Mouse (Mus musculus): ENCODE data around the gene Golm1. TPM values are rescaled to one million over a fixed set of nuclear protein-coding genes. Genes with fewer than 3 reads are reported as not detected.

Gene Golm1
- polyA plus RNA-seq, 1 experiment from 2014 or later = 97.5 TPM

GRCm38 (mm10) chr13:59689313-59689712 lies 13.7 kb upstream of the Golm1 start:
- ATAC-seq (replicated peaks; ENCODE audit: insufficient number of reproducible peaks, low FRiP score, low TSS enrichment, low read depth) (no peak), DNase-seq (ENCODE audit: low spot score) (no peak)
- Histone ChIP-seq H3K9ac (replicated peaks; ENCODE audit: low read length) (no peak overlapping the region), H3K27ac (replicated peaks; ENCODE audit: low read depth, low read length) (no peak overlapping the region), H3K36me3 (replicated peaks; ENCODE audit: control insufficient read depth, insufficient read depth, low read depth, low read length) (no peaks in the 10 kb centered on the region), H3K27me3 (ENCODE audit: control insufficient read depth, insufficient read depth, low read length) (no peaks in the 10 kb centered on the region), H3K4me1 (ENCODE audit: control insufficient read depth, insufficient read depth, low read length) (no peaks in the 10 kb centered on the region), H3K4me2 (ENCODE audit: low read depth, low read length) (no peak overlapping the region), H3K4me3 (ENCODE audit: low read depth, low read length) (no peak overlapping the region), H3K9me3 (replicated peaks; ENCODE audit: control insufficient read depth, low read length) (no peaks in the 10 kb centered on the region)
- 89% methylated on average over 9 of the region's 9 CpGs for WGBS

DNA sequence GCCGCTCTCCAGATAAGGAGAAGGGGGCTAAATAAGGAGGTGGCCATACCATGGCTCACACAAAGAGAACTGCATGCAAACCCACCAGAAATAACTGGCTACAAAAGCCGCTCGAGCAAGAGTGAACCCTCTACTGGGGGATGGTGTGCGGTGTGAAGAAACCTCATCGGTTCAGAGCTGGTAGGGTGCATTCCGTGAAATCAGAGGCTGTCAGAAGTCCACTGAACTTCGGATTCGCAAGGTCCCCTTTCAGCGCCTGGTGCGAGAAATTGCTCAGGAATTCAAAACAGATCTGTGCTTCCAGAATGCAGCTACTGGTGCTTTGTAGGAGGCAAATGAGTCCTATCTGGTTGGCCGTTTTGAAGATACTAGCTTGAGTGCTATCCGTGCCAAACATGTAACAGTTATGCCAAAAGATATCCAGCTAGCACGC lies 12.7 kb upstream of the Golm1 start:
- no peak overlapping the region for H3K27ac ChIP-seq (replicated peaks; ENCODE audit: low read depth, low read length)
- DNase-seq (ENCODE audit: low spot score) (no peak), ATAC-seq (replicated peaks; ENCODE audit: insufficient number of reproducible peaks, low FRiP score, low TSS enrichment, low read depth) (no peak)
- no peaks in the 10 kb centered on the region for H3K36me3 ChIP-seq (replicated peaks; ENCODE audit: control insufficient read depth, insufficient read depth, low read depth, low read length)
- no peak overlapping the region for H3K9ac ChIP-seq (replicated peaks; ENCODE audit: low read length)
- no peak overlapping the region for H3K4me2 ChIP-seq (ENCODE audit: low read depth, low read length)
- H3K27me3 ChIP-seq (ENCODE audit: control insufficient read depth, insufficient read depth, low read length) = no peaks in the 10 kb centered on the region
- no peak overlapping the region for H3K4me3 ChIP-seq (ENCODE audit: low read depth, low read length)
- no peaks in the 10 kb centered on the region for H3K9me3 ChIP-seq (replicated peaks; ENCODE audit: control insufficient read depth, low read length)
- H3K4me1 ChIP-seq (ENCODE audit: control insufficient read depth, insufficient read depth, low read length) = no peaks in the 10 kb centered on the region
- 70% methylated on average over 13 of the region's 13 CpGs for WGBS

- DNase-seq (ENCODE audit: low spot score) = no peak
- 90% methylated on average over 3 of the region's 3 CpGs for WGBS
Observed at GRCm38 (mm10) chr13:59685236-59685635, 9.6 kb upstream of the Golm1 start.

DNA sequence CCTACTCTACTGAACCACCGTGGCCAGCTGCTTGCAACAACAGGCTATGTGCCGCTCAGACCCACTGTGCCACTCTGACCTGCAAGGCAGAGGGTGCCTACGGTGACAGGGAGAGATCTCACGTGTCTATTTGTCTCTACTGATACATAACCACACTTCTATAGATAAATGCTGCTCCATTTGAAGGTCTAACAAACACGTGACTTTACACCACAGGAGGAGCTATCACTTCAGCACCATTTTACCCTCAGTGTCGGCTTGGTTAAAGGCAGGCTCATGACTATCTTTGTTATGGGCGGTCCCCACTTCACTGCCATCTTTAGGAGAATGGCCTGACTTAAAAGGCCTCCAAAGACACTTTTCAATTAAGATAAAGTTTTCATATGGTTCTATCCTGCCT lies 7.0 kb upstream of the Golm1 start:
- no peaks in the 10 kb centered on the region for H3K27me3 ChIP-seq (ENCODE audit: control insufficient read depth, insufficient read depth, low read length)
- no peak overlapping the region for H3K9ac ChIP-seq (replicated peaks; ENCODE audit: low read length)
- WGBS = 37% methylated on average over 7 of the region's 7 CpGs
- DNase-seq (ENCODE audit: low spot score) (peak; percentile 77), ATAC-seq (replicated peaks; ENCODE audit: insufficient number of reproducible peaks, low FRiP score, low TSS enrichment, low read depth) (no peak)
- H3K36me3 ChIP-seq (replicated peaks; ENCODE audit: control insufficient read depth, insufficient read depth, low read depth, low read length) = no peaks in the 10 kb centered on the region
- H3K4me1 ChIP-seq (ENCODE audit: control insufficient read depth, insufficient read depth, low read length) = no peaks in the 10 kb centered on the region
- H3K4me3 ChIP-seq (ENCODE audit: low read depth, low read length) = no peak overlapping the region
- H3K9me3 ChIP-seq (replicated peaks; ENCODE audit: control insufficient read depth, low read length) = no peaks in the 10 kb centered on the region
- H3K4me2 ChIP-seq (ENCODE audit: low read depth, low read length) = no peak overlapping the region
- no peak overlapping the region for H3K27ac ChIP-seq (replicated peaks; ENCODE audit: low read depth, low read length)

More at GRCm38 (mm10) chr13:59685236-59685635, 9.6 kb upstream of the Golm1 start:
- no peaks in the 10 kb centered on the region for H3K9me3 ChIP-seq (replicated peaks; ENCODE audit: control insufficient read depth, low read length)
- H3K27ac ChIP-seq (replicated peaks; ENCODE audit: low read depth, low read length) = no peak overlapping the region
- no peak overlapping the region for H3K9ac ChIP-seq (replicated peaks; ENCODE audit: low read length)
- no peaks in the 10 kb centered on the region for H3K4me1 ChIP-seq (ENCODE audit: control insufficient read depth, insufficient read depth, low read length)
- H3K4me3 ChIP-seq (ENCODE audit: low read depth, low read length) = no peak overlapping the region
- H3K36me3 ChIP-seq (replicated peaks; ENCODE audit: control insufficient read depth, insufficient read depth, low read depth, low read length) = no peaks in the 10 kb centered on the region
- H3K27me3 ChIP-seq (ENCODE audit: control insufficient read depth, insufficient read depth, low read length) = no peaks in the 10 kb centered on the region
- ATAC-seq (replicated peaks; ENCODE audit: insufficient number of reproducible peaks, low FRiP score, low TSS enrichment, low read depth) = no peak
- no peak overlapping the region for H3K4me2 ChIP-seq (ENCODE audit: low read depth, low read length)

GRCm38 (mm10) chr13:59679908-59680307 lies 4.3 kb upstream of the Golm1 start:
- DNase-seq (ENCODE audit: low spot score) (no peak), ATAC-seq (replicated peaks; ENCODE audit: insufficient number of reproducible peaks, low FRiP score, low TSS enrichment, low read depth) (no peak)
- H3K4me2 ChIP-seq (ENCODE audit: low read depth, low read length) = no peak overlapping the region
- H3K27ac ChIP-seq (replicated peaks; ENCODE audit: low read depth, low read length) = no peak overlapping the region
- H3K27me3 ChIP-seq (ENCODE audit: control insufficient read depth, insufficient read depth, low read length) = no peaks in the 10 kb centered on the region
- H3K4me3 ChIP-seq (ENCODE audit: low read depth, low read length) = no peak overlapping the region
- WGBS = 69% methylated on average over 4 of the region's 4 CpGs
- no peaks in the 10 kb centered on the region for H3K9me3 ChIP-seq (replicated peaks; ENCODE audit: control insufficient read depth, low read length)
- no peak overlapping the region for H3K9ac ChIP-seq (replicated peaks; ENCODE audit: low read length)
- no peaks in the 10 kb centered on the region for H3K36me3 ChIP-seq (replicated peaks; ENCODE audit: control insufficient read depth, insufficient read depth, low read depth, low read length)
- H3K4me1 ChIP-seq (ENCODE audit: control insufficient read depth, insufficient read depth, low read length) = no peaks in the 10 kb centered on the region

- H3K9me3 ChIP-seq (replicated peaks; ENCODE audit: control insufficient read depth, low read length) = no peaks in the 10 kb centered on the region
- WGBS = 35% methylated on average over 4 of the region's 4 CpGs
- DNase-seq (ENCODE audit: low spot score) = no peak
- H3K27ac ChIP-seq (replicated peaks; ENCODE audit: low read depth, low read length) = no peak overlapping the region
- no peak overlapping the region for H3K4me3 ChIP-seq (ENCODE audit: low read depth, low read length)
- H3K4me2 ChIP-seq (ENCODE audit: low read depth, low read length) = no peak overlapping the region
- H3K27me3 ChIP-seq (ENCODE audit: control insufficient read depth, insufficient read depth, low read length) = no peaks in the 10 kb centered on the region
- H3K36me3 ChIP-seq (replicated peaks; ENCODE audit: control insufficient read depth, insufficient read depth, low read depth, low read length) = no peaks in the 10 kb centered on the region
- no peak overlapping the region for H3K9ac ChIP-seq (replicated peaks; ENCODE audit: low read length)
- no peaks in the 10 kb centered on the region for H3K4me1 ChIP-seq (ENCODE audit: control insufficient read depth, insufficient read depth, low read length)
- no peak for ATAC-seq (replicated peaks; ENCODE audit: insufficient number of reproducible peaks, low FRiP score, low TSS enrichment, low read depth)
Observed at GRCm38 (mm10) chr13:59679306-59679705, 3.7 kb upstream of the Golm1 start.

GRCm38 (mm10) chr13:59676316-59677229 lies 962 bp upstream of the Golm1 start:
- H3K27me3 ChIP-seq (ENCODE audit: control insufficient read depth, insufficient read depth, low read length) = no peaks in the 10 kb centered on the region
- no peak overlapping the region for H3K4me3 ChIP-seq (ENCODE audit: low read depth, low read length)
- ATAC-seq (replicated peaks; ENCODE audit: insufficient number of reproducible peaks, low FRiP score, low TSS enrichment, low read depth) (no peak), DNase-seq (ENCODE audit: low spot score) (no peak)
- H3K9me3 ChIP-seq (replicated peaks; ENCODE audit: control insufficient read depth, low read length) = no peaks in the 10 kb centered on the region
- H3K9ac ChIP-seq (replicated peaks; ENCODE audit: low read length) = no peak overlapping the region
- H3K27ac ChIP-seq (replicated peaks; ENCODE audit: low read depth, low read length) = no peak overlapping the region
- H3K36me3 ChIP-seq (replicated peaks; ENCODE audit: control insufficient read depth, insufficient read depth, low read depth, low read length) = no peaks in the 10 kb centered on the region
- H3K4me2 ChIP-seq (ENCODE audit: low read depth, low read length) = no peak overlapping the region
- WGBS = 84% methylated on average over 11 of the region's 12 CpGs
- no peaks in the 10 kb centered on the region for H3K4me1 ChIP-seq (ENCODE audit: control insufficient read depth, insufficient read depth, low read length)

GRCm38 (mm10) chr13:59674761-59675150 lies 855 bp downstream of the Golm1 start:
- no peaks in the 10 kb centered on the region for H3K4me1 ChIP-seq (ENCODE audit: control insufficient read depth, insufficient read depth, low read length)
- H3K9me3 ChIP-seq (replicated peaks; ENCODE audit: control insufficient read depth, low read length) = no peaks in the 10 kb centered on the region
- H3K4me3 ChIP-seq (ENCODE audit: low read depth, low read length) = peak overlapping the region; percentile 73
- ATAC-seq (replicated peaks; ENCODE audit: insufficient number of reproducible peaks, low FRiP score, low TSS enrichment, low read depth) = no peak
- no peaks in the 10 kb centered on the region for H3K27me3 ChIP-seq (ENCODE audit: control insufficient read depth, insufficient read depth, low read length)
- peak; percentile 67 for DNase-seq (ENCODE audit: low spot score)
- no peak overlapping the region for H3K27ac ChIP-seq (replicated peaks; ENCODE audit: low read depth, low read length)
- no peaks in the 10 kb centered on the region for H3K36me3 ChIP-seq (replicated peaks; ENCODE audit: control insufficient read depth, insufficient read depth, low read depth, low read length)
- peak overlapping the region; percentile 28 for H3K4me2 ChIP-seq (ENCODE audit: low read depth, low read length)
- peak overlapping the region; percentile 80 for H3K9ac ChIP-seq (replicated peaks; ENCODE audit: low read length)
- under 1% methylated on average over 13 of the region's 13 CpGs for WGBS

All from embryonic facial prominence, embryonic 11.5 days (tissue).